Mouse (Mus musculus) monocyte, adult 2 months (primary cell): ENCODE results near the gene Cox5b.
"Not testable (repeated sequence)": the region's sequence is repeated elsewhere in the genome, so short reads cannot be mapped to it uniquely, and the experiment has no call there.

Source experiments
- DNase-seq, 2 experiments: peaks; one replicate each; pipeline ENCODE4 v3.0.0; 2022; ENCODE audit warnings: low spot score in 2 of 2, low read depth in 1 of 2

Gene Cox5b

DNA sequence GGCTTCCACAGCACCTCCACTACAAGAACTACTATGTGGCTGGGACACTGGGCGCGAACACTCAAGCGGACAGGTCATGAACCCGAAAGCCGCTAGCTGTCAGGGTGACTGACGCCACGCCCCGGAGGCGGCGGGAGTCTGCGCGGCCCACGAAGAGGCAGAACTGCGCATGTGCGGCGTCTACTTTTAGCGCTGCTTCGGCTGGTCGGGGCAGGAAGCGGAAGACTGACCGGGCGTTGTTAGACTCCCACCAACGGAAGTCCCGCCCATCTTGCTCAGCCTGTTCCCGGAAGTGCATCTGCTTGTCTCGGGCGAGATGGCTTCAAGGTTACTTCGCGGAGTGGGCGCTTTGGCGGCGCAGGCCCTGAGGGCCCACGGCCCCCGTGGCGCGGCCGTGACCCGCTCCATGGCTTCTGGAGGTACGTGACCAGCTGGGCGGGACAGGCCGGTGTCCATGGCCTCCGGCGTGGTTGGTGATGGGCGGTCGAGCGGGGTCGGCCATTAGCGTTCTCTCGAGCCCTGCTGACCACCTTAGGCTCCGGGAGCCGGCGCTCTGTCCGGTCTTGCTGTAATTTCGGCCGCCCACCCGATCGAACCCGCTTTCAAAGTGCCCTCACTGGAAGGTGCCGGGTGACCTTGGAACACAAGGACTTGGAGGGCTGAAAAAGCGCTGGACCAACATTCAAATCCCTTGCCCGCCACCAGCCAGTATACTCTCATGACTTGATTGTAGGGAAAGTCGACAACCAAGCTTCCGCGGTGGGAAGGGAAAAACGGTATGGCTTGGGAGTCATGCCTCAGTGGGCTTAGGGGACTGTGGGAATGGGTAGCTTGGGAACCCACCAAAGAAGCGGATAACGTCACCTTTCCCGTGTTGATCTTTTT lies at the start of gene Cox5b:
TSS of gene Cox5b (plus strand) at position 179 of the 885 bp plus-strand sequence.
- DNase-seq, result peak; percentile 90 to 95

GRCm38 (mm10) chr1:36643957-36644614 lies 47.2 kb upstream of the Cox5b start:
- no peak for DNase-seq

DNA sequence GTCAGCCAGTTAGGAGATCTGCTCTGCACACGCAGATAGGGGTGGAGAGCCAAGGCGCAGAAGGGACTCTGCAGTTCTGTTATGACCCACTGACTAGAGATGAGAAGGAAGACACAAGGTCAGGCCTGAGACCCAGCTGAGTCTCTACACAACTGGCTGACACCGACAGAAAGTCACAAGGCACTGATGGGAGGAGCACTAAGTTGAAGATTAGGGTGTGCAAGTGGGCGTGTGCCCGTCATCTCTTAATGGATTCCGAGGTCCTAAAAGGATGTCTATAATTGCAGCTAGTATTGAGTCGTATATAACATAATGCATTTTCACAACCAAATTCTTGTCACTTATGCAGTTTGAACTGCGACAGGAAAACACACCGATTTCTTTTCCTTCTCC lies 46.6 kb upstream of the Cox5b start:
- DNase-seq, result no peak

DNA sequence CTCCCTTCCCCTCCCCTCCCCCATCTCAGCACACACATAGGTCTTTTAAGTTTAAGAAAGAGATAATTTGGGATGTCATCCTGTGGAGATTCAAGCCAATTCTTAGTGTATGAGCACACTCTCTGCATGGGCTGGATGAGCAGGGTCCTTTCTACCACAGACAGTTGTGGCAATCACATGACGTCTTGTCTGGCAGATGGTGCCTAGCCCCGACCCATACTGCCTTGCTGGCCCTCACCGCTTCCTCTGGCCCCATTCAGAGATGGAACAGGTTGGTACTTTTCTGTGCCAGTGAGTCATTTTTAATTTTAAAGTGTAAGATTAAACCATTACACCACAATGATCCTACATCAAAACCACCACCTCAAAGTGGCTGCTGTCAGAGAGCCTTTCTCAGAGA lies 45.0 kb upstream of the Cox5b start:
- DNase-seq, result no peak

DNA sequence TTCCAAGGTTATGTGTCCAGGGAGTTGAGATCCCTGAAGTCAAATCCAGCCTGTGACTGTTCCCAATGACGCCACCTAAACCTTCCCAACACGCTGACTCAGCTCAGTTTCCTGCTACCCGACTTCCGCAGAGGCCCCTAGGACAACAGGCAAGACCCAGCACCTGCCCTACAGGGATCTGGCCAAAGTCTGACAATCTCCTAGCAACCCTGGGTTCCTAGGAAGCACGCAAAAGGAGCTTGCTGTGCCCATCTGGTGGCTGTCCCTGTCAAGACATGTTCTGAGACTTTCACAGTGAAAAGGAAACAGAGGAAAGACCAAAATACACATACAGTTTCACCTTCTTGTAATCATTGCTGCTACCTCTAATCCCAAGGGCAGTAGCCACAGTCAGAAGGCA lies 43.6 kb upstream of the Cox5b start:
- DNase-seq, result no peak

GRCm38 (mm10) chr1:36655039-36655438 lies 36.2 kb upstream of the Cox5b start:
- no peak for DNase-seq

GRCm38 (mm10) chr1:36656233-36656632 lies 35.0 kb upstream of the Cox5b start:
- DNase-seq, result no peak

DNA sequence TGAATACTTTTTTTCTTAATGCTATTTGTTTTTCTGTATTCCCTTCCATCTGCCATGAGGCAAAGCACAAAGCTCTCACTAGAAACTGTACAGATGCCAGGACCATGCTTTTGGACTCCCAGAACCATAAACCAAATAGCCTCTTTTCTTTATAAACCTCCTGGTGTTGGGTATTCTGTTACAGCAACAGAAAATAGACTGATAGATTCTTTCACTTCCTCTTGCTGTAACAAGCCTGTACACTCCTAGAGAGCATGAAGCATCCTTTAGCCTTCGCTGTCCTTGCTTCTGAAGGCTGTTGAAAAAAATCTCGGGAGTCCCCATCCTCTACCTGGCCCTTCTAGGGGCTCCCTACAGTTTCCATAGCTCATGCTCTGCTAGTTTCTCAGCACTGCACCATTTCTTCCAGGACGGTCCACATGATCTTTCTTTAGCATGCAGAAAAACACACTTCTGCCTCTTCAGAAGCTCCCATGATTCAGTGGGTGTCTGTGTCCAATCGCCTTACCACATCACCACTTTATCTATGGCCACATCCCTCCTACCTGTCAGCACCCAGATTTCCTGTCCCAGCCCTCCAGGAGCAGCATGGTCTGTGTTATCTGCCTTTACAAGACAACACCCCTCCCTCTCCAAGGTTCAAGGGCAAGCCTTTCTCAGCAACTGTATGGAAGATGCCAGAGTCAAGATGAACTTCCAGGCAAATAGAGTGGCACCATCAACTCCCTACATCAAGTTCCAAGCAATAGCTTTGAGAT lies 33.4 kb upstream of the Cox5b start:
- DNase-seq, result no peak

DNA sequence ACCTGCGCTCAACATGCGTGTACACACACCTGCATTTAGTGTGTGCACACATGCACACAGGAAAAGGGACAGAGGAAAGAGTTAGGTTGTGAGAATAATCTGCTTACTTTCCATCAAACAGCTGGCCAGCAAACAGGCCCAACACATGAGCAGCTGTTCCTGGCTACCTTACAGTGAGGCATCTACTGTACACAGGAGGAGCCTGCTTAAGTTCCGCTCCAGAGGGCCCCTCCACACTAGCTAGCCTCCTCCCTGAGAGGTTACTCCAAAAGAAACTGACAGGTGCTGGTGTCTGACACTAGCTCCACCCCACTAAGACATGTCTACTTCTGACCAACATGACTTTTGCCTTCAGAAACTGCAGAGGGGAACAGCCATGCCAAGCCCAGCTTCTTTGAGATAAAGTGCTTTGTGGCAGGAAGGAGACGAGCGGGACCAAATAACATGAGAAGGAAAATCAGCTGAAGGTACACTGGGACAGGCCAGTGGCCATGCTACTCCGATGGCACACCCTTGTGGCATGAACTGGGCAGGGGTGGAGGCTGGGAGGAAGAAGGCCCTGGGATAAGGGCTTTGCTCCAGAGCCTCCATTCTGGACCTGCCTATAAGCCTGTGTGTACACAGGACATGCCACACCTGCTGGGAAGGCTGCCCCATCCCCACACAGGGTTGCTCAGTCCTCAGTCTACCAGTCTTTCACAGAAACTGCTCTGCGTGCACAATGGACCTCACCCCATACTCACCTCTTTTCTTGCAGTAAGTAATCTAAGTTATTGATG lies 32.4 kb upstream of the Cox5b start:
- no peak for DNase-seq

- no peak for DNase-seq
Observed at GRCm38 (mm10) chr1:36664457-36664856, 26.8 kb upstream of the Cox5b start.

DNA sequence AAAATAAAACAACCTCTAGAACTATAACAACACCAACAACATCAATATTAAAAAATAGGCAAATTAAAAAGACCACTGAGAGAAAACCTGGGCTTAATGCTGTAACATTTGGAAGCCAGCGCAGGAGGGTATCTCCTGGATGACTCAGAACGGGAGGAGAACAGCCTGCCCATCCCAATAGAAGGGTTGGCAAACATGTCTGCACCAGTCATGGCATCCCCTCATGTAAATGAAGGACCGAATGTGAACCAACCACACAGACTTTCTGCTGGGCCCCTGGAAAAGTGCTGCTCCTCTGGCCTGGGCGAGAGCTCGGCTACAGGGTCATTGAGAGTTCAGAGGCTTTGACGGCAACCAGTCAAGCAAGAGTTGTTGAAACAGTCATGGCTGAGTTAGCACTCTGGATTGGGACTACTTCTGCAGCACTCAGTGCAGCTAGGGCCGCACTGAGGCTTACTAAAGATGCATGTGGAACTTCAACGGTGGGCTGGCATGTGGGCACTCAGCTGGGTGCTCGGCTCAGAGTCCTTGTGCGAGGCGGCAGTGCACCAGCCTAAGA lies 26.0 kb upstream of the Cox5b start:
- no peak for DNase-seq

GRCm38 (mm10) chr1:36665934-36666333 lies 25.3 kb upstream of the Cox5b start:
- DNase-seq, result no peak

DNA sequence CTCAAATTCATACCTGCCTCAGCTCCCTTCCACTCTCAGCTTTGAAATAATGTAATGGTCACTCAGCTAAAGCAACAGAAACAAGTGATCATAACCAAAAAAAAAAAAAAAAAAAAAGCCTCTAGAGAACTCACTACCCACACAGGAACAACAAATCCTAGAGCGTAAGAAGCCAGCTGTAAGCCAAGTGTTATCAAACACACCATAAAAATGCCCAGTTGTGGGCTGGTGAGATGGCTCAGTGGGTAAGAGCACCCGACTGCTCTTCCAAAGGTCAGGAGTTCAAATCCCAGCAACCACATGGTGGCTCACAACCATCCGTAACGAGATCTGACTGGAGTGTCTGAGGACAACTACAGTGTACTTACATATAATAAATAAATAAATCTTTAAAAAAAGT lies 23.2 kb upstream of the Cox5b start:
- not testable (repeated sequence) for DNase-seq

DNA sequence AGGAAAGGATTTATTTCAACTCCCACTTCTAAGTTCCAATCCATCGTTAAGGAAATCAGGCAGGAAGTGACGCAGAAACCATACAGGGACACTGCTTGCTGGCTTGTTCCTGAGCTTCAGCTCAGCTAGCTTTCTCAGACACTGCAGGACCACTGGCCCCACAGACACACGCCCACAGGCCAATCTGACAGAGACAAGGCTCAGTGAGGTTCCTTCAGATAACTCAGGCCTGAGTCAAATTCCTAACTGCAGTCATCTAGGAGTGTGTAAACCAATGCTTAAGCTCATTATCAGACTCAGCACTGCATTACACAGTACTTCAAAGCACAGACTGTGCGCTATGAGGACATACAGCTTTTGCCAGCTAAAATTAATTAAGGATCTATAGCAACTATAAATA lies 21.0 kb upstream of the Cox5b start:
- DNase-seq, result no peak

DNA sequence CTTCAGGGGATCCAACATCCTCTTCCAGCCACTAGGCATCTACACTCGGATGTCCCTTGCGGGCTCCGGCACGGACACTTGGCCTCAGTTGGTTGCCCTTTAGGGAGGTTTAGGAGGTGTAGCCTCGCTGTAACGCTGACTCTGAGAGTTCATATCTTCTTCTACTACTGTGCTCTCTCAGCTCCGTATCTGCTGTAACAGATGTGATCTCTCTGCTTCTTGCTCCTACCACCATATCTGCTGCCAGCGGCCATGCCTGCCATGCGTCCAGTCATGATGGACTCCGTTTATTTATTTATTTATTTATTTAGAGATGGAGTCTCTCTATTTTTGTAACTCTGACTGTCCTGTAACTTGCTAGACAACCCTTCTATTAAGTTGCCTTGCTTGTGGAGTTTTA lies 20.0 kb upstream of the Cox5b start:
- DNase-seq, result no peak

DNA sequence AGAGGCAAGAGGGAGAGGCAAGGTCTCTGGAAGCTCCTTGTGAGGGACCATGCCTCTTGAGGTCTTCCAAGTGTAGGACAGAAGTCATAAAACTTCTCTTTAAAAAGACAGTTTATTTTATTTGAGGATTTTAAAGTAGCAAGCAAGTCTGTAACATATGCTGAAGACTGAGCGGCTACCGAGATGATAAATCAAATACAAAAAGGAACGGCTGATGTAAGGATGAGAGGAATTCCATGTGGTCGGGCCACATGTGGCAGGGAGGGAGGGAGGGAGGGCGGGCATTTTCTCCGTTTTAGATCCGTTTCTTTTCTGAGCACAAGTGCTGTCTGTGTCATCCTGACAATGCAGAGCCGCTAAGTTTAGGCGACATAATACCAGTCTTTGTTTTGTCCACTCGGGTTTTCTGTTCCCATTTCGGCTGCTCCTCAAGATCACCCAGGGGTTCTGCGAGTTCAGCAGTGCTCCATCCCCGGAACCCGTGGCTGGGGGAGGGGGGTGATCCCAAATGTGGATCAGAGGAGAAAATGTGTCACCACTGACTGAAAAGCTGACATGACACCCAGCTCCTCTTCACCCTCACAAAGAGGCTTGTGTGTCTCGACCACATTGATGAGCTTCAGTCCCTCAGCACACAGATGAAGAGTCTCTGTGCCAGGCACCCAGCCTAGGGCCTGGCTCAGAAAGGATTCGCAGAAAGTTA lies 18.4 kb upstream of the Cox5b start:
- no peak for DNase-seq

GRCm38 (mm10) chr1:36674936-36675335 lies 16.3 kb upstream of the Cox5b start:
- DNase-seq, result no peak

- DNase-seq, result no peak
Observed at GRCm38 (mm10) chr1:36680893-36681292, 10.4 kb upstream of the Cox5b start.

- no peak for DNase-seq
Observed at GRCm38 (mm10) chr1:36682620-36683355, 8.5 kb upstream of the Cox5b start, which contains the start of gene Fam178b. TSS of gene Fam178b (minus strand) at chr1:36683183.
